Mouse (Mus musculus): ENCODE data around the gene Ankrd33. TPM values are rescaled to one million over a fixed set of nuclear protein-coding genes. Genes with fewer than 3 reads are reported as not detected.

Ankrd33 gene
- polyA plus RNA-seq (2015; fragmentation: Nextera tagmentation; extraction: Ambion mirVana), result not detected in 2 replicates

DNA sequence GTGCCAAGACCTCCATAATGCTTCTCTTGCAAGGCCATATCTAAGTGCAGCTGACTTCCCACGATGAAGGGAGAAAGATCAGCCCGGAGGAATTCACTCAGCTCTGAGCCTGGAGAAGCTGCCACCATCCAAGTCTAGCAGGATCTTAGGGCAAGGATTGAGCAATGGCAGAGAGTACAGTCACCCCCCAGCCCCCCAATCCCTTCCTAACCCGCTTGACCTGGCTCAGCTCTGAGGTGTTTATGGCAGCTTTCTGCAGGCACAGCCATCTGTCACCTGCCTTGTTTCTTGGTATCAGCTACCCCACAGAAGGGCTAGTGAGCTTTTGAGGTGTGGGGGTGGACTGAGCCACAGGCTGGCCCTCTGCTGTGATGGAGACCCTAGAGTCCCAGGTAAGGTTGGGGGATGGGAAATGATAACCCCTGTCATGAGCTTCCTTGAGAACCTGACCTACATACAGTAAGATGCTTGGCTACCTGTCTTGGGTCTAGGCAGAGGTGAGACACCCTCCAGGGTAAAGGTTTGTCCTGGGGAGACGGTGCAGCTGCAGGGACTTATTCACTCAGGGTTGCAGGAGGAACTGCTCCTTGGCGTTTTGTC is at the start of gene Ankrd33:
Gene Ankrd33 (plus strand): TSS at position 245 of the 600 bp plus-strand sequence.
- ATAC-seq, result no peak
- no peaks in the 10 kb centered on the region for H3K9me3 ChIP-seq (ENCODE audit: control insufficient read depth, low read length)
- no peak within 1 kb of the TSS for H3K9ac ChIP-seq (replicated peaks; ENCODE audit: low read depth, low read length)
- H3K4me1 ChIP-seq (replicated peaks; ENCODE audit: control insufficient read depth, insufficient read depth, low read length), result no peaks in the 10 kb centered on the region
- no peaks in the 10 kb centered on the region for H3K27me3 ChIP-seq (replicated peaks; ENCODE audit: control insufficient read depth, insufficient read depth, low read length)
- no peaks in the 10 kb centered on the region for H3K36me3 ChIP-seq (ENCODE audit: control insufficient read depth, insufficient read depth)
- no peak within 1 kb of the TSS for H3K4me2 ChIP-seq (ENCODE audit: low read length)
- H3K27ac ChIP-seq (ENCODE audit: low read length), result no peak within 1 kb of the TSS
- no peak within 1 kb of the TSS for H3K4me3 ChIP-seq (replicated peaks; ENCODE audit: low read length)
- 88% methylated on average over 5 of the region's 5 CpGs for WGBS

DNA sequence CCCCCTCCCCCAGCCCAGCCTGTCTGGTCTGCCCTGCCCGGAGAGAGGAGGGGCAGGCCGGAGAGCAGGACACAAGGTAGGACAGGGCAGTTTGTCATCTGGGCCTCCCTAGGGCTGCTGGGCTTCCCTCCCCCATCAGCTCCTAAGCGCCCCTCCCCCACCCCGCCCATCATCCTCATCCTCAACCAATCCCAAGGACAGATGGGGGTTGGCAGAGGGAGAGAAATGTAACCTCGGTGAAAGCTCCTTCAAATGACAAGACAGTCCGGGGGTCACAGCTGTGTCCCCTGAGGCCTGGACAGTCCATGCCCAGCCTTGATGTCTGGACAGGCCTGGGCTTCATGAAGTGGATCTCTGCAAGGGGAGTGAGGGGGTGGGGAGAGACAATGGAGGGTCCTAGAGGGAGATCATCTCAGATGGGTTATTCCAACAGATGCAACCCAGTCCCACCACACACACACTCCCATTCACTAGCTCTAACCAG is 49.1 kb upstream of the Ankrd33 start:
- H3K4me2 ChIP-seq (ENCODE audit: low read length), result no peak overlapping the region
- no peak overlapping the region for H3K4me3 ChIP-seq (replicated peaks; ENCODE audit: low read length)
- no peaks in the 10 kb centered on the region for H3K36me3 ChIP-seq (ENCODE audit: control insufficient read depth, insufficient read depth)
- 20% methylated on average over 6 of the region's 6 CpGs for WGBS
- ATAC-seq, result no peak
- no peak overlapping the region for H3K27ac ChIP-seq (ENCODE audit: low read length)
- no peak overlapping the region for H3K9ac ChIP-seq (replicated peaks; ENCODE audit: low read depth, low read length)
- H3K9me3 ChIP-seq (ENCODE audit: control insufficient read depth, low read length), result no peaks in the 10 kb centered on the region
- H3K4me1 ChIP-seq (replicated peaks; ENCODE audit: control insufficient read depth, insufficient read depth, low read length), result 0 out of 2 replicates have a peak, but pooled peaks cover 2% of the 10 kb centered on the region
- no peaks in the 10 kb centered on the region for H3K27me3 ChIP-seq (replicated peaks; ENCODE audit: control insufficient read depth, insufficient read depth, low read length)

DNA sequence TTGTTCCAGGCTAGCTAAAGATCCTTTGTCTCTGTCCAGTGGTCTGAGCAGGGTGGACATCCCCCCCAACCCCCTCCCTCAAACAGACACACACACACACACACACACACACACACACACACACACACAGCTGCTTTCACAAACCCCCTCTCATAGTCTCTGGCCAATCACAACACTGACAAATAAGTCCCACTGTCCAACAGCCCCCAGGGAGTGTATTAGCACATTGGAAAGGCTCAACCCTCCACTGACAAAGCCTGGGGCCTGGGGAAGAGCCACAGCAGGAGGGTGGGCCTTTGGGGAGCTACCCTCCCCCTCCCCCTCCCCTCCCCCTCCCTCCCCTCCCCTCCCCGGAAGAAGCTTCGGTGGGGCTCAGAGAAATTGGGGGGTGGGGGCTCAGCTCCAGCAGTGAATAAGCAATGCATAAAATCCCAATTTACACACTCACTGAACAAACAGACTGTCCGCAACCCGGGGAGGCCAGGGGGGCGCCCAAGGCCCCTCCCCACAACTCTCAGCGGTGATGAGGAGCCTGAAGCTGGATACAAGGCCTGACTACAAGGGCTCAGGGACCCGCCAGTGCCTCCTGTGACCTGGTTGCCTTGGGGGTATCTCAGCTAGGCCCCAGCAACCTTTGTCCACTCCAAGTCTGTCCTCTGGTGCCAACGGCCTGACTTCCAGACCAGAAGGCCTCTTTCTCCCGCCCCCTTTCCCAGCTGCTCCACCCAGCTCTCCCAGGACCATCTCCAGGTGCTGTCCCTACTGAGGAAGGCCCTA is 48.4 kb upstream of the Ankrd33 start:
- Histone ChIP-seq H3K4me2 (ENCODE audit: low read length) (no peak overlapping the region), H3K9ac (replicated peaks; ENCODE audit: low read depth, low read length) (no peak overlapping the region), H3K27me3 (replicated peaks; ENCODE audit: control insufficient read depth, insufficient read depth, low read length) (no peaks in the 10 kb centered on the region), H3K4me1 (replicated peaks; ENCODE audit: control insufficient read depth, insufficient read depth, low read length) (0 out of 2 replicates have a peak, but pooled peaks cover 2% of the 10 kb centered on the region), H3K4me3 (replicated peaks; ENCODE audit: low read length) (no peak overlapping the region), H3K27ac (ENCODE audit: low read length) (no peak overlapping the region), H3K36me3 (ENCODE audit: control insufficient read depth, insufficient read depth) (no peaks in the 10 kb centered on the region), H3K9me3 (ENCODE audit: control insufficient read depth, low read length) (no peaks in the 10 kb centered on the region)
- no peak for ATAC-seq
- 20% methylated on average over 7 of the region's 9 CpGs for WGBS

DNA sequence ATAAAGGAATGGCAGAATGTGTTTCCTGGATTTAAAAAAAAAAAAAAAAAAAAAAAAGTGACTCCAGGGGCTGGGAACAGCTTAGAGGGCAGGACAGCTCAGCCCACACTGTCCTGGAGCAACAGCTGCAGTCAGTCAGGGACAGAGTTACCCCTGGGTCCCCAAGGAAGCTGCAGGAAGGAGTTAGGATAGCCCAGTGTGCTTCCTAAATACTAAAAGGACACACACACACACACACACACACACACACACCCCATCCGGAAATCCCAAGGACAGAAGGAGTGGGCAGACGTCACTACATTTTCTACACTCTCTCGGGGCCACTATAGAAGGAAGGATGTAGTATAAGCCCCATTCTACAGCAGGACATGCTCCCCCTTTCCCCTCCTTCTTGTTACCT is 47.5 kb upstream of the Ankrd33 start:
- H3K9me3 ChIP-seq (ENCODE audit: control insufficient read depth, low read length), result no peaks in the 10 kb centered on the region
- no peak overlapping the region for H3K9ac ChIP-seq (replicated peaks; ENCODE audit: low read depth, low read length)
- no peak overlapping the region for H3K4me3 ChIP-seq (replicated peaks; ENCODE audit: low read length)
- H3K27ac ChIP-seq (ENCODE audit: low read length), result no peak overlapping the region
- H3K27me3 ChIP-seq (replicated peaks; ENCODE audit: control insufficient read depth, insufficient read depth, low read length), result no peaks in the 10 kb centered on the region
- H3K4me1 ChIP-seq (replicated peaks; ENCODE audit: control insufficient read depth, insufficient read depth, low read length), result 0 out of 2 replicates have a peak, but pooled peaks cover 2% of the 10 kb centered on the region
- H3K4me2 ChIP-seq (ENCODE audit: low read length), result no peak overlapping the region
- no peak for ATAC-seq
- 58% methylated on average over 3 of the region's 3 CpGs for WGBS
- no peaks in the 10 kb centered on the region for H3K36me3 ChIP-seq (ENCODE audit: control insufficient read depth, insufficient read depth)

DNA sequence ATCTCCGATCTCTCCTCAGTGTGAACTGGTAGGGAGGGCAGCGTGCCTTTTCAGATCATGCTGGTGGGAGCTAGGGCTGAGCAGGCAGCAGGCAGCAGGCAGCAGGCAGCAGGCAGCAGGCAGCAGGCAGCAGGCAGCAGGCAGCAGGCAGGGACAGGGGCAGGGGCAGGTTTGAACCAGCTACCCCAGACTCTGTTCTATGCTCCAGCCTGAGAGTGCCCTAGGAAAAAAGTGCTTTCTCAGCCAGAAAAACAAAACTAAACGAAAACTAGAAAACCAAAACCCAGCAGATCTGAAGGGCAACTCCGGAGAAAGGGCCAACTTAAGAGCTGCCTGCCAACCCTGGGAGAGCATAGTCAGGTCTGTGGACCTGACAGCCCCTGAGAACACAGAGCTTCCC is 46.9 kb upstream of the Ankrd33 start:
- Histone ChIP-seq H3K36me3 (ENCODE audit: control insufficient read depth, insufficient read depth) (no peaks in the 10 kb centered on the region), H3K9ac (replicated peaks; ENCODE audit: low read depth, low read length) (no peak overlapping the region), H3K4me3 (replicated peaks; ENCODE audit: low read length) (no peak overlapping the region), H3K4me1 (replicated peaks; ENCODE audit: control insufficient read depth, insufficient read depth, low read length) (0 out of 2 replicates have a peak, but pooled peaks cover 2% of the 10 kb centered on the region), H3K27me3 (replicated peaks; ENCODE audit: control insufficient read depth, insufficient read depth, low read length) (no peaks in the 10 kb centered on the region), H3K27ac (ENCODE audit: low read length) (no peak overlapping the region), H3K4me2 (ENCODE audit: low read length) (no peak overlapping the region), H3K9me3 (ENCODE audit: control insufficient read depth, low read length) (no peaks in the 10 kb centered on the region)
- WGBS, result 52% methylated on average over 4 of the region's 4 CpGs
- no peak for ATAC-seq

DNA sequence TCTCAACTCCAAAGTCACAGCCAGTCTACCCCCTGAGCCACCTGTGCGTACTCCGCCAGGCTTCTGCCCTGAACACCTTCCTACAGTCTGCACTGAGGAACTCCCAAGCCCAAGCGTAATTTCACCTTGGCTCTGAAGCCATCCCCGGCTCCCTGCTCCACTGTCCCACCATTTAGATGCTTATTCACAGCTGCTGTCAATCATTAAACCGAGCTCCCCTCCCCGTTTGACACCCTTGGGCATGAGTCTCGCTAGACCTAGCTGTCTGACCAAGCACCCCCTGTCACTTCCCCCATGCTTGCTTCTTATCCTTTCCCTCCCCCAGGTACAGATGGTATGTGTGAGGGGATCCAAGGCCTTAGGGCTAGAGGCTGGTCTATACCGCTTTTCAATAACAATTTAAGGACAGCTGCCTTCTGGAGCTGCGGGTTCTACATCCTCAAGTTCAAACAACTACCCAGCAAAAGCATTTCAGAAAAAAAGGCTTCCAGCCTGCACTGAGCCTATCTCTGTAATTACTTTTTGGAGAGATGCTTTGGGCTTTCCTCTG is 45.8 kb upstream of the Ankrd33 start:
- no peak overlapping the region for H3K4me2 ChIP-seq (ENCODE audit: low read length)
- no peaks in the 10 kb centered on the region for H3K27me3 ChIP-seq (replicated peaks; ENCODE audit: control insufficient read depth, insufficient read depth, low read length)
- H3K9me3 ChIP-seq (ENCODE audit: control insufficient read depth, low read length), result no peaks in the 10 kb centered on the region
- H3K27ac ChIP-seq (ENCODE audit: low read length), result no peak overlapping the region
- no peak overlapping the region for H3K9ac ChIP-seq (replicated peaks; ENCODE audit: low read depth, low read length)
- H3K4me1 ChIP-seq (replicated peaks; ENCODE audit: control insufficient read depth, insufficient read depth, low read length), result 0 out of 2 replicates have a peak, but pooled peaks cover 2% of the 10 kb centered on the region
- no peaks in the 10 kb centered on the region for H3K36me3 ChIP-seq (ENCODE audit: control insufficient read depth, insufficient read depth)
- no peak for ATAC-seq
- H3K4me3 ChIP-seq (replicated peaks; ENCODE audit: low read length), result no peak overlapping the region
- WGBS, result 53% methylated on average over 9 of the region's 9 CpGs

DNA sequence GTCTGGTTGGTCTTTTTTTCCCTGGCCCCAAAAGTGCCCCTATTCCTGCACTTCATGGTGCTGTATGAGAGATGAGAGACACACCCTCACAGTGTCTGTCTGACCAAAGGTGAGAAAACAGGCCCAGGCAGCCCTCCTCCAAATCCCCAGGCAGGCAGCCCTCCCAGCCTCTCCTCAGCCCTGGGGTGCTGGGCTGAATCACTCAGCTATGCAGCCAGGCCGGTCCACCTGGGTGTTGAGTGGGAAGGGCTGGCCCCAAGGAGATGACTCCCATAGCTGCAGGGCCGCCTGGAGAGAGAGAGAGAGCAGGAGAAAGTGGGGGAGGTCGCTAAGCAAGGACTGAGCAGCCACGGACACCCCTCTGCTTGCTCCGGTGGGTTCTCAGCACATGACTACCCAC is 44.8 kb upstream of the Ankrd33 start:
- Histone ChIP-seq H3K9me3 (ENCODE audit: control insufficient read depth, low read length) (no peaks in the 10 kb centered on the region), H3K4me1 (replicated peaks; ENCODE audit: control insufficient read depth, insufficient read depth, low read length) (0 out of 2 replicates have a peak, but pooled peaks cover 2% of the 10 kb centered on the region), H3K4me3 (replicated peaks; ENCODE audit: low read length) (no peak overlapping the region), H3K27me3 (replicated peaks; ENCODE audit: control insufficient read depth, insufficient read depth, low read length) (peaks cover under 1% of the 10 kb centered on the region; the same call in 1 of the 2 replicates), H3K27ac (ENCODE audit: low read length) (no peak overlapping the region), H3K36me3 (ENCODE audit: control insufficient read depth, insufficient read depth) (no peaks in the 10 kb centered on the region), H3K4me2 (ENCODE audit: low read length) (no peak overlapping the region), H3K9ac (replicated peaks; ENCODE audit: low read depth, low read length) (no peak overlapping the region)
- WGBS, result 41% methylated on average over 5 of the region's 5 CpGs
- ATAC-seq, result no peak

DNA sequence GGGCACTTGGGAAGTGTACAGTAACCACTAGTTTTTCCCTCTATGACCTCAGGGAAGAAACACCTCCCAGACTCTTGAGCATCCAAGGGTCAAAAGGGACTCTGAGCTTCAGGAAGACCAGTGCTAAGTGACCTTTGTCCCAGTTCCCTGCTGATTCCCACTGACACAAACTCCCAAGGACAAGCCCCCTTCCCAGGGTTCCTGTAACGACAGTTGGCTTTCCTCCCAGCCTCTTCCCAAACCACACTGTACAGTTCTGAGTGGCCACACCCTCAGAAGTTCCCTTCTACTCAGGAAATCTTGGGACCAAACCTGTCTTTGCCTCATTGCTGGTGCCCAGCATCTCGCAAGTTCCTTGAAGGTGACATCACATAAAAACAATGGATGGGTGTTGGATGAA is 42.8 kb upstream of the Ankrd33 start:
- 61% methylated on average over 2 of the region's 2 CpGs for WGBS
- Histone ChIP-seq H3K27me3 (replicated peaks; ENCODE audit: control insufficient read depth, insufficient read depth, low read length) (peaks cover 14% of the 10 kb centered on the region), H3K9me3 (ENCODE audit: control insufficient read depth, low read length) (no peaks in the 10 kb centered on the region), H3K4me2 (ENCODE audit: low read length) (no peak overlapping the region), H3K4me3 (replicated peaks; ENCODE audit: low read length) (no peak overlapping the region), H3K27ac (ENCODE audit: low read length) (no peak overlapping the region), H3K4me1 (replicated peaks; ENCODE audit: control insufficient read depth, insufficient read depth, low read length) (peaks cover 18% of the 10 kb centered on the region), H3K9ac (replicated peaks; ENCODE audit: low read depth, low read length) (no peak overlapping the region), H3K36me3 (ENCODE audit: control insufficient read depth, insufficient read depth) (no peaks in the 10 kb centered on the region)
- ATAC-seq, result no peak

DNA sequence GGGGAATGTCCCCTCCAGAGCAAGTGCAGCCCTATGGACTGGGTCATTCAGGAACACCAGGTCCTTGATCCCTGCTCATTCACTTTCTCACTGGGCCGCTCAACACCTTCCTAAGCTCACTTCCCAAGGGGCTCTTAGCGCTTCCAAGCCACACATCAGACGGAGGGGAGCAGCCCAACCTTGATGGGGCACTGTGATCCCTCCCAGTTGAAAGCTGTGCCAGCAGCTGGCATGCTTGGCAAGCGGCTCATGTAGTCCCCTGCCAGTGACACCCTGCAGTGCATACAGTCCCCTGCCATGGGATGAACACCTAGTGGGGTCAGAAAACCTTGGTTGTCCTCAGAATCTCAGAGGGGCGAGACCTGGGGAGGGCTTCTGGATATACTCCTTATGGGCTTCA is 41.5 kb upstream of the Ankrd33 start:
- WGBS, result 65% methylated on average over 5 of the region's 5 CpGs
- H3K9ac ChIP-seq (replicated peaks; ENCODE audit: low read depth, low read length), result no peak overlapping the region
- H3K9me3 ChIP-seq (ENCODE audit: control insufficient read depth, low read length), result no peaks in the 10 kb centered on the region
- H3K4me3 ChIP-seq (replicated peaks; ENCODE audit: low read length), result no peak overlapping the region
- H3K4me2 ChIP-seq (ENCODE audit: low read length), result no peak overlapping the region
- H3K27me3 ChIP-seq (replicated peaks; ENCODE audit: control insufficient read depth, insufficient read depth, low read length), result peaks cover 19% of the 10 kb centered on the region
- H3K27ac ChIP-seq (ENCODE audit: low read length), result no peak overlapping the region
- no peaks in the 10 kb centered on the region for H3K36me3 ChIP-seq (ENCODE audit: control insufficient read depth, insufficient read depth)
- peaks cover 31% of the 10 kb centered on the region for H3K4me1 ChIP-seq (replicated peaks; ENCODE audit: control insufficient read depth, insufficient read depth, low read length)
- no peak for ATAC-seq
